Mouse (Mus musculus) testis, adult 2 months (tissue): ENCODE measurements around the gene Tmem91. TPM values are rescaled to one million over a fixed set of nuclear protein-coding genes. Genes with fewer than 3 reads are reported as not detected.

Experiments used
- H3K27ac ChIP-seq: fragments of 200-500 bp; 2 replicates; pipeline ENCODE4 v1.5.1; 2012; ENCODE audit warnings: low read depth, low read length; ENCODE audit not compliant: control insufficient read depth, insufficient read depth
- H3K27me3 ChIP-seq: fragments of 200-500 bp; 2 replicates; pipeline ENCODE4 v1.6.1; 2012; ENCODE audit warnings: mild to moderate bottlenecking, low read length, moderate library complexity; ENCODE audit not compliant: control insufficient read depth, insufficient read depth
- H3K36me3 ChIP-seq: fragments of 200-500 bp; 2 replicates; pipeline ENCODE4 v1.6.1; 2012; ENCODE audit warnings: mild to moderate bottlenecking, low read length; ENCODE audit not compliant: control insufficient read depth, insufficient read depth
- H3K4me1 ChIP-seq: fragments of 200-500 bp; 2 replicates; pipeline ENCODE4 v1.6.1; 2012; ENCODE audit warnings: low read length; ENCODE audit not compliant: control insufficient read depth, insufficient read depth
- H3K4me3 ChIP-seq: fragments of 200-500 bp; 2 replicates; pipeline ENCODE4 v1.5.1; 2012; ENCODE audit warnings: low read depth, mild to moderate bottlenecking, low read length, moderate library complexity, mixed read lengths; ENCODE audit not compliant: control insufficient read depth
- CTCF ChIP-seq: fragments of 200-500 bp; IDR thresholded peaks from 2 replicates; pipeline ENCODE4 v1.5.1; 2012; ENCODE audit warnings: low read depth, mild to moderate bottlenecking, inconsistent platforms, low read length, moderate library complexity; ENCODE audit not compliant: control insufficient read depth, insufficient read depth, insufficient replicate concordance
- POLR2A ChIP-seq: fragments of 200-500 bp; IDR thresholded peaks from 2 replicates; pipeline ENCODE4 v1.6.1; 2012; ENCODE audit warnings: low read depth, mild to moderate bottlenecking, inconsistent platforms, low read length, moderate library complexity; ENCODE audit not compliant: control insufficient read depth
- polyA plus RNA-seq: library from polyadenylated mRNA; depleted of rRNA; stranded (reverse); fragments of >200 nt; gene quantifications from 2 replicates; pipeline ENCODE4 v1.2.3, GENCODE M21; 2012

The Tmem91 gene
- polyA plus RNA-seq, 1 experiment = 17.4 TPM

DNA sequence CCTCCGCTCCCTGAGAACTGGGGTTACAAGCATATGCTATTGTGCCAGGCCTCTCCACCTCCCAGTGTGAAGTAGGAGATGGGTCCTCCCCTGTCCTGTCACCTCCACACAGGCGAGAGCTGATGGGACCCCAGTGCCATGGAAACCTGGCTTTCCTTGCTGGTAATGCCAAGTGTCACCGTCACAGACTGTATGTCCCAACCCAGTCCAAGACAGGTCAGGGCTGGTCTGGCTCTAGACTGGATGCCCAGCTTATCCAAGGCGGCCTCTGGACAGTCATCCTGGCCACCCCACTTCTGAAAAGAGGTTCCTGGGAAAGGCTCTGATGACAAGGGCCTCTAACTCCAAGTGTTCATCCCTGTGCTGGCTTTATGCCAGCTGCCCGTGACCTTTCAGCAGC, 37.9 kb downstream of the Tmem91 start:
- Histone ChIP-seq H3K27ac (no peak overlapping the region), H3K4me1 (no peaks in the 10 kb centered on the region), H3K36me3 (no peaks in the 10 kb centered on the region; the same call in 1 of the 2 replicates), H3K4me3 (no peak overlapping the region), H3K27me3 (no peaks in the 10 kb centered on the region)
- TF ChIP-seq CTCF (no peak), POLR2A (no peak)

GRCm38 (mm10) chr7:25636373-25636772, 38.6 kb downstream of the Tmem91 start:
- TF ChIP-seq CTCF = no peak
- TF ChIP-seq POLR2A = no peak
- H3K27ac ChIP-seq = no peak overlapping the region
- no peaks in the 10 kb centered on the region for H3K4me1 ChIP-seq
- no peaks in the 10 kb centered on the region; the same call in 1 of the 2 replicates for H3K36me3 ChIP-seq
- H3K27me3 ChIP-seq = no peaks in the 10 kb centered on the region
- no peak overlapping the region for H3K4me3 ChIP-seq

GRCm38 (mm10) chr7:25632679-25633078, 42.3 kb downstream of the Tmem91 start:
- Histone ChIP-seq H3K27me3 (no peaks in the 10 kb centered on the region), H3K4me3 (no peak overlapping the region), H3K36me3 (no peaks in the 10 kb centered on the region; the same call in 1 of the 2 replicates), H3K4me1 (peaks cover 7% of the 10 kb centered on the region; the same call in 1 of the 2 replicates), H3K27ac (no peak overlapping the region)
- TF ChIP-seq CTCF = no peak
- TF ChIP-seq POLR2A = no peak

DNA sequence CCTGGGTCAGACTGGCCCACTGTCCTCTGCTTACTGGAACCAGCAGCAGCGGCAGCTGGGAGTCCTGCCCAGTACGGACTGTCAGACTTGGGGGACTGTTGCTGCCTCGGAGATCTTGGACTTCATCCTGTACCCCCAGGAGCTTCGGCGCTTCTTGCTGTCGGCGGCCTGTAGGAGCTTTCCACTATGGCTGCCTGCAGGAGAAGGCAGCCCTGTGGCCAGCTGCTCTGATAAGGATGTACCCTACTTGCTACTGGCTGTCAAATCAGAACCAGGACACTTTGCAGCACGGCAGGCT, 46.7 kb downstream of the Tmem91 start:
- H3K4me1 ChIP-seq = peaks cover 15% of the 10 kb centered on the region
- H3K27ac ChIP-seq = peak overlapping the region; percentile 22; the same call in 1 of the 2 replicates
- peaks cover 1% of the 10 kb centered on the region; the same call in 1 of the 2 replicates for H3K36me3 ChIP-seq
- no peak for TF ChIP-seq CTCF
- TF ChIP-seq POLR2A = no peak
- peak overlapping the region; percentile 44 for H3K4me3 ChIP-seq
- H3K27me3 ChIP-seq = no peaks in the 10 kb centered on the region

DNA sequence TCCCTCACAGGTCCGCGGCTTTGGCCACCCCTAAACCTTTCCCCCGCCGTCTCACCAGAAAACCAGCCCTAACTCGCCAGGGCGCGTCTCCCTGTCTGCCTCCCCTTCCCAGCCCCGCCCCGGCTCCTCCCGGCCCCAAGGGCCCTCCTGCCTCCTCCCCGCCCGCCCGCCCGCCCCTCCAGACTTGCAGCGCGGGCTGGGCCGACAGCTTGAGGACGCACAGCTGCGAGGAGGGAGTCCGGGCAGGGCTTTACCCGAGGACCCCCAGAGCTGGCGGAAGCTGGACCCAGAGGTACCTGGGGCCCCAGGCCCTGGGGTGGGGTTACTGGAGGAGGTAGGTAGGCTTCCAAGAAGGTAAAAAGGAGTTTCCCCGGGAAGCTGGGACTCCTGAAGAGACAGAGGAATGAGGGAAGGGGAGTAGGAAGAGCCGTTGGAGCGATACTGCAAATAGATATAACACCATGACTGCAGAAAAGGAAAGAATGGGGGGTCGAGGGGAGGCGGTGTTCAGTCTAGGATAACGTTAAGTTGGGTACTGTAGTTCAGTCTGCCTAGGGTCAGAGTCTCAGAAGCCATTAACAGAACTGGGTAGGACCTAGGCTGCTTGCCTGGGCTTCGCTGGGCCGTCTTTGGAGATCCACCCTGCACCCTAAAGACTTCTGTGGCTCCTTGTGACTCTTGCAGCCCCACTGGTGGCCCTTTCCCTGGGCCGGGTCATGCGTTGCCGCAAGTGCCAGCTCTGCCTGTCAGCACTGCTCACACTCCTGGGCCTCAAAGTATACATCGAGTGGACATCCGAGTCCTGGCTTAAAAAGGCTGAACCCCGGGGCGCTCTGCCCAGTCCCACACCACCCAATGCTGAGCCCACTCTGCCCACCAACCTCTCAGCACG, 47.3 kb downstream of the Tmem91 start:
- Histone ChIP-seq H3K4me1 (peaks cover 15% of the 10 kb centered on the region), H3K36me3 (peaks cover 1% of the 10 kb centered on the region; the same call in 1 of the 2 replicates), H3K4me3 (peak overlapping the region; percentile 59), H3K27me3 (no peaks in the 10 kb centered on the region), H3K27ac (peak overlapping the region; percentile 52)
- TF ChIP-seq POLR2A = peak; percentile 55; the same call in 1 of the 2 replicates
- TF ChIP-seq CTCF = no peak

GRCm38 (mm10) chr7:25626509-25627430, 48.2 kb downstream of the Tmem91 start, which contains the start of gene B3gnt8:
TSS of gene B3gnt8 (plus strand) at chr7:25626654.
- TF ChIP-seq POLR2A (no peak), CTCF (no peak)
- H3K27me3 ChIP-seq = no peaks in the 10 kb centered on the region
- H3K36me3 ChIP-seq = peaks cover 2% of the 10 kb centered on the region
- peak within 1 kb of the TSS; percentile 52 for H3K27ac ChIP-seq
- H3K4me3 ChIP-seq = peak within 1 kb of the TSS; percentile 59
- peaks cover 15% of the 10 kb centered on the region for H3K4me1 ChIP-seq

DNA sequence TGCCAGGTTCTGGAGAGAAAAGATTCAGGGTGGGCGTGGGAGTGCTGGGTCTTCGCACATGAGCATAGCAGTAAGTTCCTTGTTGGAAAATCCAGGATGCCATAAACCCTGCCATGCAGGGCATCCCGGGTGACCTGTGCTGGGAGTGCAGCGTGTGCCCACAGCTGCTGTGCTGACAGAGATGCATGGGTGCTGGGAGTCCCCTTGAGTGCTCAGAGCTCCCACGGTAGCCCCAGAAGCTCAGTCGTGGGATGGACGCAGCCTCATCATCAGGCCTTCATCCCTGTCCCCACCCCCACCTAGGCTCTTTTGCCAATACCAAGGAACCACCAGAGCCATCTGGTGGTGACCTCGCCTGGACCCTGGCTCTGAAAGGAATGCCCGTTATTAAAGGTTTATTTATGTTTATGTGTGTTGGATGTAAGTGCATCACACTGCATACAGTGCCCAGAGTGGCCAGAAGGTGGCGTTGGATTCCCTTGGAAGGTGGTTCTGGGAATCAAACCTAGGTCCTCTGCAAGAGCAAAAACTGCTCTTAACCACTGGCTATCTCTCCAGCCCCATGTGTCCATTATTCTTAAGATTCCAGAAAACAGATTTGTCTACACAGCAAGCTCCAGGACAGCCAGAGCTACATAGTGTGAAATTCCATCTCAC, 49.2 kb downstream of the Tmem91 start:
- H3K27ac ChIP-seq = no peak overlapping the region
- H3K4me3 ChIP-seq = no peak overlapping the region
- H3K4me1 ChIP-seq = peaks cover 15% of the 10 kb centered on the region
- peak; percentile 27; the same call in 1 of the 2 replicates for TF ChIP-seq CTCF
- TF ChIP-seq POLR2A = no peak
- H3K36me3 ChIP-seq = peaks cover 2% of the 10 kb centered on the region
- no peaks in the 10 kb centered on the region for H3K27me3 ChIP-seq
